Mouse (Mus musculus) Muller cell, postnatal 12 days (primary cell): ENCODE measurements around the gene P2ry2.

Experiments
- DNase-seq: peaks from one replicate; pipeline ENCODE4 v3.0.0-alpha.2; 2015; ENCODE audit errors: inconsistent ontology term

P2ry2 gene

DNA sequence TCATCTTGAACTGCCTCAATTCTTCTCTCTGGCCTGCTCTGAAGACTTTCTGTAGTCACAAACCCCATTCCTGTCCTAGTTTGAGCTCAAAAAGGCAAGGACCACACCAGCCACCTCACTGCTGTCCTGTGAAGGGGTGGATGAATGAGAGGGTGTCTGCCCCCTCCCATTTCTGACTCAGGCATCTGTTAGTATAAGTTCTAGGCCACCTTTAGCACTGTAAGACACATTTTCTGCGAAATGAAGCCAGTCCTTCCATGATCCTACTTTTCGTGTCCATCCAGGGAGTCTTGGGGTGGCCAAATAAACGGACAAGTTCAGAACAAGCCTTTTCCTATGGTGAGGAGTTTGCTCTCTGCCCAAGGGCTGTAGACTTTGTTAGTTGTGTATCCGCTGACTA lies at the start of gene P2ry2:
P2ry2 (minus strand) TSS at position 326 of the 400 bp plus-strand sequence.
- peak; percentile 29 for DNase-seq

DNA sequence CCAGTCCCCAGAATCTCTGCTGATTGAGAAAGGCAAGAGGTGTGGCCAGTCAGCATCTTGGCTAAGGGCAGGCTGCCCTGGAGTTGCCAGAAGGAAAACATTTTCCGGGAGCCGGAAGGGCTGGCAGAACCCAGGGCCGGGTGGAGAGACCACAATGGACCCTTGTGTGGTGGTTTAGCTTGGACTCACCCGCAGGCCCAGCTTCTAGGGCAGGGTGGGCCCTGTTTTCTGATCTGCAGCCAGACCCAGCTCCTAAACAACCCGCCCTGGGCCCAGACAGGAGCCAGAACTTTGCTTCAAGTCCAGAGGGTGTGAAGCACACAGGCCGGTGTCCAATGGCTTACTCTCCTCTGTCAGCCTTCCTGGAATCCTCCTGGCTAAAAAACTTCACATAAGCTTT lies 49.6 kb upstream of the P2ry2 start:
- DNase-seq = peak; percentile 71

DNA sequence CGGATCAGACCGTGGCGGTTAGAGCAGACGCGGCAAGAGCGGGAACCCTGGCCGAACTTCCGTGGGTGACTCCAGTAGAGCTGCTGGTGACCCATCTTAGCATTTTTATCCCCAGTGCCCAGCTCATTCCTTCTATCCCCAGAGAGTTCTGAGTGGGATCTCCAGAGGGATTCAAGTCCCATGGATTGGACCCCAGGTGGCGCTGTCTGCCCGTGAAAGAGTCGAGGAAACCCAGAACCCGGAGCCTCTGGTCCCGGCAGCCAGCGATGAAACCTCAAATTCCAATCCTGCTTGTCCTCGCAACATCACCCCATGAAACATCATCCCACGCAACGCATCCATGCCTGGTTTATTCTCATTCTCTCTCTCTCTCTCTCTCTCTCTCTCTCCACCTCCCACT lies 48.7 kb upstream of the P2ry2 start:
- DNase-seq = peak; percentile 94

DNA sequence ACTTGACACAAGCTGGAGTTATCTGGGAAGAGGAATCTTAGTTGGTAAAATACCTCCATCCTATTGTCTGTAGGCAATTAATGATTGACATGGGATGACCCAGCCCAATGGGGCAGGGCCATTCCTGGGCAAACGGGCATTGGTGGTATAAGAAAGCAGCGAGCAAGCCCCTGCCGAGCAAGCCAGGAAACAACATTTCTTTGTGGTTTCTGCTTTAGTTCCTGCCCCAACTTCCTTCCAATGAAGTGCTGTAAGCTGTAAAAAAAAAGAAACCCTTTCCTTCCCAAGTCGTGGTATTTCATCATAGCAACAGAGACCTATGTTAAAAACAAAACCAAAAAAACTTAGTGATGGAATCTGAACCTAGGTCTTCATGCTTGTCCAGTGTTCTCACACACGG lies 47.8 kb upstream of the P2ry2 start:
- no peak for DNase-seq

DNA sequence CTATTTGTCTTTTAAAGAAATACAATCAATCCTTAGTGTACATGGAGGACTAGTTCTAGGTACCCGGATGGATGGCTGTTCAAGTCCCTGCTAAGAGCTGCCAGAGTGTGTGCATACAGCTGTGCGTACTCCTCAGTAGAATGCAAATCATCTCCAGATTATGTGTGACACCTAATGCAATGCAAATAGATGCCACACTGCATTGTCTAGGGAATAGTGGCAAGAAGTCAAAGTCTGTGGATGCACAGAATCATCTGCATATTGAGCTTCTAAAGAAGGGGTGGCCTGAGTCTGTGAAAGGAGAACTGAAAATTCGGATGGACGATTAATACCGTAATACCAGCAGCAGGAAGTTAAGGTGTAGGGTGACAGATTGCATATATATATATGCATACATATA lies 46.5 kb upstream of the P2ry2 start:
- DNase-seq = no peak

DNA sequence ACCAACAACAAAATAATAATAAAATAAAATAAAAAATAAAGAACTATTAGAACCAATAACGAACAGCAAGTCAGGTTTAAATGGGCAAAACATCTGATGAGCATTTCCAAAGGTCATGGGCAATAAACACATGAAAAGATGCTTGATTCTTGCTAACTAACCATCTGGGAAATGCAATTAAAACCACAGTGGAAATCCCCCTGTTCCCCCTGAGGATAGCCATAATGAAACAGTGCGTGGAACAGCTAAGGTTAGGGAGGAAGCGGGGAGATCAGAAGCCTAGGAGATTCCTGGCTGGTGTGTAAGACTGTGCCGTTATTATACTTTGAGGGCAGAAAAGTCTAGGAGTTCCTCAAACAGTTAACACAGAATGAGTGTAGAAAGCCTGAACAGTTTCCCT lies 44.6 kb upstream of the P2ry2 start:
- peak; percentile 62 for DNase-seq

DNA sequence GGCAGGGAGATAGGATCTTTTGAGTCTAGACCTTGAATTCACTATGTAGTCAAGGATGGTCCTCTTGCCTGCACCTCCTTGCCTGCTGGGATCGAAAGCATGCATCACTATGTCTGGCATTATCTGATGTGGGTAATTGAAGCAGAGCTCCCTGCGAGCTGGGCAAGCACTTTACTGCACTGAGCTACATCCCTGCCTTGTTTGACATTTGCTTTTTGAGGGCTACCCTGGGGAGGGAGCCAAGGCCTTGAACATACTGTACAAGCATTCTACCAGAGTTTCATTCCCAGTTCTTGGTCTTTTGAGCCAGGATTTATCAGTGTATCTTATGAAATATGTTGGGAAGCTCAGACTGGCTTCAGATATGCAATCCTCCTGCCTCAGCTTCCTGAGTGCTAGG lies 40.5 kb upstream of the P2ry2 start:
- no peak for DNase-seq

DNA sequence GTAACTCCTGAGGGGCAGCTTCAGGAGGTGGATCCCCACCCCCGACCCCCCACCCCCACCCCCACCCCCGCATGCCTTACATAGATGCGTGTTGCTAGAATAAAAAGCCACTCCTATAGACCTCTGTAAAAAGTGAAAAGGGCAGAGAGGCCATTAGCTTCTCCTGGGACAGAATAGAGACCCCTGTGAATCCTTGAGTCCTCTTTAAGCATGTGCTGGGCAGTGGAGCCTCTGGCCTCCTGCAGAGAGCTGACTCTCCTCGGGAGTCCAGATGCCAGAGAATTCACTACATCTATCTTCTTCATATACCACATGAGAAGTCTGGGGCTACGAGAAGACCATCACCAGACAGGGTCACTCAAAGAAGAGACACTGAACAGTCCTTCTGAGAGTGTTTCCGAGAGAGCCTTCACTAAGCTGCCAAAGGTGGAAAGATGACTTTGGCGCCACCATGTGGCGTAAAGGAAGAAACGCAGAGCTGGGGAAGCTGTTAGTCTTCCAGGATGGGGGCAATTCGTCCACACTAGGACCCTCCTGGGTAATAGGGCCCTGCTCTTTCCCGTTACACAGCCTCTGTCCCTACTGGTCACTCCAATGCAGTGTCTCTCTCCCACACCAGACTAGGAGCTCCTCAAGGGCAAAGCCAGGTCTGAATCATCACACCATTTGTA lies 39.0 kb upstream of the P2ry2 start:
- DNase-seq = peak; percentile 88

DNA sequence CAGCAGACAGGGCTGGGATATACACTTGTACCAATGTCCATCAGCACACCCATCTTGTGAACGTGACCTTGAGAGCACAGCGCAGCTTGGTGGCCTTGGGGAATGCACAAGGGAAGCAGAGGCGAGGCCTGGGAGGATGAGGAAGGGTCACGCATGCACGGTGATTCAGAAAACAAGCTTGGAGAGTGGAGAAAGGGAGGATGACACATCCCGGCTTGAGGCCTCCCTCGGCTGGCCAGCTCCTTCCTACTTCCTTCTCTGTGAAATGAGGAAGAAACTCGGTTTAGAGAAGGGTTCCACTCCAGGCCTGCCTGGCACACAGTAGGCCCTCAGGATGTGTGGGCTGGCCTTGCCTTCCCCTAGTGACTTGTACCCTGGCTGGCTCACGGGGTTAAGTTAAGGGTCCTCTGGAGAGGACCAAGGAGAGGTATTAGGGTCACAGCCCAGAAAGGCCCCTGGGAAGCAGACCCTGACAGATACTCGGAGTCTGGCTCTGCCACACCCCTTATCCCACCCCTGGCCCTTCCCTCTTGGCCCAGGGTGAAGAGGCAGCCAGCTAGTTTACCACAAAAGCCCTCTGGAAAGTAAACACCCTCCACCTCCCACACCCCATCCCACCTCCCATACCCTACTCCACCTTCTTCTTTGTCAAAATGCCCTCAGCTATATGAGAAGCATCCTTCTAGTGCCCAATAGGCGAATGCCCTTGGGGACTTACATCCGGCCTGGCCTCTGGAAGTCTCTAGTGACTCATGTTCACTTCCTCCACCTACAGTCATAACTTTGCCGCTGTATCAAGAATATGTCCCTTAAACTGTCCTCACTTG lies 38.3 kb upstream of the P2ry2 start:
- DNase-seq = no peak

DNA sequence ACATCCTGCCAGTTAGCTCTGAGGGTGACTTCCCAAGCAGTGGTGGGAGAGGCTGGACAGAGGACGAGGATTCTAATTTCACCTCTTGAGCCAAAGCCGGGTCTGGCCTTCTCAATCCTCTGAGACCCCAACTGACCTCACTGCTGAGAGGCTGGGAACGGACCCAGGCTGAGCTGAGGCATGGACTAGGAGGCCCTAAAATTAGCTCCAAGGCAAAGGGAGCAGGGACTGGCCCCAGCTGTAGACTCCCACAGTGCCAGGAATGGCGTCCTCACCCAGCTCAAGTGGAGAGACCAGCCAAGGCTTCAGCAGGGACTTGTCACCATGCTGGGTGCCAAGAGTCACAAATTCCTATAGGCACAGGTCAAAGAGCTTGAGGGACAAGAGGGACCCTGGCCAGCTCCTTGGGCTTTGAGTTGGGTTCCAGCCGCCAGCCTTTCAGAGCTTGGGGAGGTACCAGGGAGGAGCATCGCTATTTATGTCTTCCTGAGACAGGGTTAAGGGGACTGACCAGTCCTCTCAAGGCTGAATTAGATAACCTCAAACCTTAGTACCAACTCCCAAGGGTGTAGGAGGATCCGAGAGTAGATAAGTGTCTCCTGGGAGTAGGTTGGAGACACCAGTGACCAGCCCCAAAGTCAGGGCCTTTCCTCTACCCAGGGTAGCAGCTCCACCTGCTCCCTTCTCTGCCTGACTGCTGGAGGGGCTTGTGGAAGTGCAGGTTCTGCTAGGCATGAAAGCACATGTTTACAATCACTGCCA lies 36.8 kb upstream of the P2ry2 start:
- DNase-seq = no peak

DNA sequence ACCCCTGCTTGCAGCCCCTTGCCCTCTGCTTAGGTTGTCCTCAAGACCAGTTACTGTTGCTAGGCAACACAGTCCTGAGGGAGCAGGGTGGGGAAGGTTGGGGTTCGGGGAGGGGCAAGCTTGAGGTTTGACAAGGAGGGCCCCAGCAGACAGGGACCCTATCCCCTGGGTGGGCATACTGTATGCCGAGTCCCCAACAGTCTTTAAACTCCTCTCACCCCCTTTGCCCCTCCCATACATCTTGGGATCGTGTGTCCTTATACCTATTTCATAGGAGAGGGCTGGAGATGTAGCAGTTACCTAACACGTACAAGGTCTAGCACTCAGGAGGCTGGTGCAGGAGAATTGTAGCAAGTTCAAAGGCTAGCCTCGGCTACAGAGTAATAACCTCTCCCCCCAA lies 35.6 kb upstream of the P2ry2 start:
- DNase-seq = no peak

DNA sequence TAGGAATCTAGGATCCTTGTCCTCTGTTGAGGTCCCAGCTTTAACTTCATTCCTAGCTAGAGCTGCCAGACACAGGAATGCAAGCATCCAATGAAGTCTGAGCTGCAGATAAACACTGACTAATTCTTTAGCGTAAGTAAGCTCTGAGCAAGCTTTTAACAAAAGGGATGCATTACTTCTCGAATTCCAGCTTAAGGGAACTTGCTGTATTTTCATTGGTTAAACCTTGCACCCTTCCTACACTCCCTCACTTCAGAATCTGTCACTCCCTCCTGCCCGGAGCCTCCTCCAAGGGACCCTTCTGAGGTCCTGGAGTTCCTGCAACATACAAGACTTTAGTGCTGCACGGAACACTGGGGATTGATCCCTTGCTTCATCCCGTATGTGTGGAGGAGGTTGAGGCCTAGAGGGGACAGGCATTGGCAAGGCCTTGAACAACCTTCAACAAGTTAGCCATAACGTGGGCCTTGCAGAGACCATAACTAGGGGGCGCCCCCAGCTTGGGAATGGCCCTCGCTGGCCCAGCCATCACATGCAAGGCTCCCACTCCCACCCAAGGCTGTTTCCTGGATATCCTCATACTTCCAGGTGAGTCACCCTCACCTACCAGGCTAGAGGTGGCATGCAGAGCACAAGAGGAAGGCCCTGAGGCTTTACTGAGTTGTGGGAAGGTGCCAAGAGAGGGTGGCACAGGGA lies 31.3 kb upstream of the P2ry2 start:
- DNase-seq = peak; percentile 62

DNA sequence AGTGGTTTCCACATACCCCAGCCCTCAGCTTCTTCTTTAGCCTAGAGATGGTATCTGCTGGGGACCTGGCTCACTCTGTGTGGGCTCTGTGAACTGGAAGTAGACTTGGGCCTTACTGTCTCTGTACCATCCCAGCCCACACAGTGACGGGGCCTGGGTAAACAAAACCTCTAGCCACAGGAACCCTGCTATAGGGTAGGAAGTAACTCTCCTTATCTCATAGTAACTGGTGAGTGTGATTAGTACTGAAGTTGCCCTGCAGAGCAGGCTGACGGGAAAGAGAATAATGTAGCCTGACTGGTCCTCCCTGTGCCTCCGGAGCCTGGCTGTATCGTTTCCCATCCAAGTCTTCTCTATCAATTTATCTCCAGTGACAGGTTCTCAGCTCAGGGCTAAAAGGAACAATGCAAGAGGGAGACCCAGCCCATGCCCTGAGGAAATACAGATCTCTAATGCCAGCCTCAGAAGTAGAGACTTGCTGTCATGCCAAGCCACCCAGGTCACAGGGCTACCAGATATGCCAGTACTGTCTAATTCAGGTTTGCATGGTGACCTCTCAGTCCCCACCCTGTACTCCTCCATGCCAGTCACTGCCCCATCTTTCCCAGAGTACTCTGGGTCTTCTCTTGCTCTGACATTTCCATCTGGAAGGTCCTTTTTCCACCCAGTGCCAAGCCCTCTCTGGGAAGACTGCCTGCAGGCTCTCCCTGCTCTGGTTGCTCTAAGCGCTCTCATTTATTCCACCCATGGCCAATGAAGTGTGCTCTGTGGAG lies 29.5 kb upstream of the P2ry2 start:
- no peak for DNase-seq

DNA sequence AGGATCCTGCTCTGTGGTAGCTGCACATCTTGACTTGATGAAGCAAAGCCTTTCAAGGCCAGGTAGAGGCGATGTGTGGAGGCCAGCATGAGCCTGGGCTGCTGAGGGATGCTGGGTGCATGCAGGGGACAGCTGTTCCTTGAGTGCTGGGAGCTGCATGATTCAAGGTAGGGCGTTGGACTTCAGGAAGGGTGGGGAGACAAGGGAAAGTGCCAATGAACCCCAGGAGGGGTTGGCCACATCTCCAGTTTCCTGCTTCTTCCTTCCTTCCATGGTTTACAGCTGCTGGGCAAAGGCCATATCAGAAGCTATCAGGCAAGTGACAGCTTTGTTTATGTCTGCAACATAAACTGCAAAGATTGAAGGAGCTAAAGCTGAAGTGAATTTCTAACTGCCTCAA lies 28.9 kb upstream of the P2ry2 start:
- no peak for DNase-seq

DNA sequence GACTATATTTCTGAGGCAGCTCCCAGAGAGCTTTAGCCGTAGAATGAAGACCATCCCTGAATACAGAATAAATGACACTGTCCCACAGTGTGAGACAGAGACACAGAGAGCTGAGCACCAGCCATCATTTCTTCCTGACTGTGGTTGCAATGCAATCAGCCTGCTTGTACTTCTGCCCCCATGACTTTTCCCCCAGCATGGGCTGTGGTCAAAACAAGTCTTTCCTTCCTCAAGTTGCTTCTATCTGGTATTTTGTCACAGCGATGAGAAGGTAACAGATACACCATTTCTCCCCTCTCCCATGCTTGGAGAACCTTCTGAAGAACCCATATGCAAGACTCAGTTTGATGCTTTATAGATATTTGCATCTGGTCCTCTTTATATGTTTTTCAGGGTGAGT lies 20.7 kb upstream of the P2ry2 start:
- no peak for DNase-seq

DNA sequence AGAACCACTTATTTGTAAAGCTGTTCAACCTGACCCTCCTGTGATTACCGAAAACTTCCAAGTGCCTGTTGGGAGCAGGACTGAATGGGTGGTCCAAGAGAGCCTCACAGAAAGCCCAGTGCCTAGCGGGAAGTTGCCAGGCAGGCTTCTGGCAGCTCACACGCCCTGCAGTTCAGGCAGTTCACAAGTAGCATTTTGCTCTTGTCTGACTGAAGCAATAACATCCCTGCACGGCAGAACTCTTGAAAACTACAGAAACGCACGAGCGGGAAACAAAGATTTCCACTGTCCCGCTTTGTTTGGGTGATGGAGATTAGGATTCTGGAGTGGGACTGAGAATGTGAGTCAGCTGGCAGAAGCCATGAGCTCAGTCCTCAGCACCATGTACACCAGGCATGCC lies 18.6 kb upstream of the P2ry2 start:
- no peak for DNase-seq

DNA sequence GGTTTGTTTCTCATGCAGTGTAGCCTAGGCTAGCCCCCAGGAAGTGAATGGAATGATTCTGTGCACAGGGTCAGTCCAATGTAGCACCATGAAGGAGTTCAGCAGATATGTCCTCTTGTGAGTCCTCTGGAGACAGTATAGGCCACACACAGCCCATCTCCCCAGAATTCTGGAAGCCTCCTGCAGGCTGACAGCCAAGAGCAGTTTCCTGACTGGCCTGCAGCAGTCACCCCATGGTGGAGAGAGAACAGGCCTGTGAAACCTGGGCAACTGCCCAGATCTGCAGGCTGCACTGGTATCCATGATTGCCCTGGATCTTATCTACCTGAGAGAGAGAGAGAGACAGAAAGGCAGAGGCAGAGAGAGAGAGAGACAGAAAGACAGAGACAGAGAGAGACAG lies 18.1 kb upstream of the P2ry2 start:
- DNase-seq = no peak

DNA sequence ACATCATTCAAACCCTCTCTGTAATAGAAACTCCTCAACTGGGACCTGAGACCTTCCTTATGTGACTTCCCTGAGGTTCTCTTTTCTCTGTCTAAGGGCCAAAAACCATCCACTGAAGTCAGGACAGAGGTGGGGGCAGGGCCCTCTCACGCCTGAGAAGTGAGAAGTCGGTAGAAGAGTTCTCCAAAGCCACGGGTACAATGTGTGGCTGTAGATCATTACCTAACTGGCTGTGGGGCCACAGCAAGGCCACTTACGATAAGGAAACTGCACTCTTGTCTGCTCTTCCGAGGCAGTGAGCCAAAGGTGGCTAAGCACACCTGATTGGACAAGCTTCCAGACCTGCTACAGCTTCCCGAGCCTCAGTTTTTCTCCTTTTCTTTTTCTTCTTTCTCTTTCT lies 16.8 kb upstream of the P2ry2 start:
- DNase-seq = no peak

DNA sequence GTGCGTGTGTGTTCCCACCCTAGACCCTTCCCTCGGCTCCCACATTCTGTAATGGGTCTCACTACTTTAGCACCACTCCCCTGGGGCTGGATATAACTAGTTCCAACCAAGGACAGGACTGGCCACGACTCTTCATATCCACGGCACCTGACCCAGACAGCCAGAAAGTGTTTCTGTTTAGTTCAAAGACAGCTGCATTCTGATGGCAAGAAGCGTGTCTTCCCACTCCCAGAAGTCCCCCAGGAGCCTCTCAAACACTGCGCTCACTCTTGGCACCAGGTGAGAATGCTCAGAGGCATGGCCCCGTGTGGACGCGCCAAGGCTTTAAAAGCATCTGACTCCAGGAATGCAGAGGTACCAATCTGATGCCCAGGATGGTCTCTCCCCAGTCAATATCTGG lies 16.3 kb upstream of the P2ry2 start:
- DNase-seq = no peak

DNA sequence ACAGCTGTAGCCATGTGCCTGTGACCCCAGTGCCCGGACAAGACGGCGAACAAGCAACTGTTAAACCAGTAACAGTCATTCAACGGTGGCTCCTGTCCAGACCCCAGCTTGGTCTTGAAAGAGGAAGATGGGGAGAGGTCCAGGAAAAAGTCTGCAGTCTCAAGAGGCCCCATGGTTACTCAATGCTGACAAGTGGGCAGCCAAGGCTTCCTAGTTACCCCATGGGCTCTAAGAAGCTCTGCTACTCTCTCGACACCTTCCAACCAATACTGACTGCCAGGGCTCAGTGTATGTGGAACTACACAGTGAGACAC lies 15.7 kb upstream of the P2ry2 start:
- DNase-seq = no peak

DNA sequence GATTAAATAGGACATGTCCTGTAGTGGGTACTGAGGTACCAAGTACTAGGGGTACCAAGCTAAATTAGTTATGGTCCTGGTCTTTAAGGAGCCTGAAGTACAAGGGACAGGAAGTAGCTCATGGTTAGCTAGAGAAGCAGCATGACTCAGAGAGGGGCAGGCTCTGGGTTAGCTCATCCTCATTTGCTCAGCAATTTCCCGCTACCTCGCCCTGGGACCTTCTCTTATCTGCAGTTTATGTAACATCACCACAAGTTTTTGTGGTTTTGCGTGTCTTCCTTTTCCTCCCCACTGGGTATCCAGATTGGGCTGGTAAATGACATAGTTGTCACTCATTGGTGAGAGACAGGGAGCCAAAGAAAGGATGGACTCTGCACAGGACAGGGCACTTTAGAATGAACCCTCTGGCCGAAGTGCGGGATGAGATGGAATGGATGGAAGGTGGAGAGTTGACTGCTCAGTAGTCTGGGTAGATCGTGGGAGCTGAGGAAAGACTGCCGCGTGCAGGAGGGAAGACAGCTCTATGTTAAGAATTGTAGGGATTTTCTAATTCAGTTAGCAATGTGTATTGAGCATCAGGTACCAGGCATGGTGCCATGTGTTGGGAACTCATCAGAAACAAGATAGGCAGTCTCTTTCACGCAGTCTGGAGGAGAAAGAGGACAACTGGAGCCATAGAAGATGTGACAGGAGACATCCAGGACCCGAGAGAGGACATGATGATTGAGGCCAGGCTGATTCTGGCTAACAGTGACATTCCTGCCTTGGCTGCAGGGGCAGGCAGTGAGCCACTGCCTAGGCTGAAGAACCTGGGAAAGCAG lies 15.2 kb upstream of the P2ry2 start:
- no peak for DNase-seq
